Mouse (Mus musculus) B cell, adult (primary cell): ENCODE data around the gene Vmn2r66. TPM values are rescaled to one million over a fixed set of nuclear protein-coding genes. Genes with fewer than 3 reads are reported as not detected.

Source experiments
- total RNA-seq: library from RNA; stranded (reverse); gene quantifications from 4 replicates; pipeline ENCODE4 v1.2.4, GENCODE M21; 2023; ENCODE audit not compliant: inconsistent age

The Vmn2r66 gene
- total RNA-seq, result not detected in 4 replicates

DNA sequence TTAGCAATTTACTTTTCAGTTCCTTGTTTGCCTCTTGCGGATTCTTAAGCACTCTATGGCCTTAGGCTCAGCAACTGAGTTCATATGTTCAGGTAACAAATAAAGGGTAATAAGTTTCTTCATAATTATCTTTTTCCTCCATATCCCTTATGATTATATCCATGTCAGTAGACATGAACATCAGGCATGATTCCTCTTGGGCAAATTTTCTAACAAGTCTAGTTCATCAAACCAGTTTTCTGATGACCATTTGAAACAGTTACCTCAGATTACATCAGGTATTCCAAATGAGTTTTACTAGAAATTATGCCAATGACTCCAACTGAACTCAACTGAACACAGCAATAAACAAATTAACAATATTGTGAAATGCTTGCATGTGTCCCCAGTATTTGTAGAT, at the start of gene Vmn2r66:
Gene Vmn2r66 (minus strand): TSS at position 101 of the 400 bp plus-strand sequence.

DNA sequence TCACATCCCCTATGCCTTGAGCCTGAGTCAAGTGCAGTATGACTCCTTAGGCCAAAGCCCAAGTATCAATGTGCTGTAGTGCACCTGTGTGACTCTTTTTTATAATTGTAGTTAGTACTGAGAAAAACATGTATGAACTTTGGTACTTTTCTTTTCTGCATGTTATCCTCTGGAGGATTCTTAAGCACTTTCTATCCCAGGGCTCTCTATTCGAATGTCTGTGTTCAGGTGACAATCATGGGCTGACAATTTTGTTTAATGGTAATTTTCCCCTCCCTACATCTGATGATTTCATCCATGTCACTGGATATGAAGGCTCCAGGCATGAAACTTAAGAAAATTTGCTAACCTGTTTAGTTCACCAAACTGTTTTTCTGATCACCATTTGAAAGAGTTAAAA, 48.1 kb downstream of the Vmn2r66 start, which contains the start of gene Vmn2r65:
Gene Vmn2r65 (minus strand): TSS at position 101 of the 400 bp plus-strand sequence.

Other genes starting within 250 kb of the Vmn2r66 start
- not detected in 4 replicates for gene Olfr291, start 158.7 kb downstream of the Vmn2r66 start, total RNA-seq
- gene Vmn2r65, start 48.2 kb downstream of the Vmn2r66 start, total RNA-seq, result not detected in 4 replicates
- not detected in 4 replicates for gene Vmn2r67, start 143.7 kb upstream of the Vmn2r66 start, total RNA-seq
- not detected in 4 replicates for gene Vmn2r68, start 225.5 kb upstream of the Vmn2r66 start, total RNA-seq